Mouse (Mus musculus) yolk sac, embryonic 10.5 days (tissue): Measurements from ENCODE around the gene Trdmt1.
A peak's percentile ranks its signal among the peaks of the same experiment; 100 is the strongest.
"Not testable (repeated sequence)": the region's sequence is repeated elsewhere in the genome, so short reads cannot be mapped to it uniquely, and the experiment has no call there.

Experiments
- DNase-seq: peaks from one replicate; pipeline ENCODE4 v3.0.0-alpha.2; 2017; ENCODE audit warnings: low spot score

The Trdmt1 gene

DNA sequence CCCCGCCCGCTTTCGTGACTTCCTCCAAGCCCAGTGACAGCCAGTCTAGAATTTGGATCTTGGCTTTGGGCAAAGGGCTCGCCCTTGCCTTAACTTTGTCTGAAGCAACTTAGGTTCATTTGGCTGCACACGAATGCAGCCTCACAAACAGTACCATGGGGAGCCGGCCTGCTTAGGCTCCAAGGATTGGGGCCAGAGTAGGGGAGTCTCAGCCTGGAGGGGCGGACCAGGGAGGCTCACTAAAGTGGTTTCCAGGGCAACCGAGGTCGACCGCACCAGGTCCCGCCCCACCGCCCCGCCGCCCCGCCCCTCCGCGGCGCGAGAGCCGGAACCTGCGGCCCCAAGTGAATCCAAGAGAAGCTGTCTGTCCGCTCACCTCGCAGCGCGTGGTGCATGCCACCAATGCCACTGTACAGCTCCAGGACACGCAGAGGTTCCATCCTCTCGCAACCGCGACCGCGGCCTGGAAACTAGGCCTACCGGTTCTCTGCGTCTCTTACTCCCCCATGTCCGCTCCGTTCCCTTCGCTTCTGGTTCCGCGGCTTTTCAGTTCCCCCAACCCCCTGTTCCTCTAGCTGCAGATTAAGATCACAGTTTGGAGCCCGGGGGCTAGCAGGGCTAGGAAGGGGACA, at the start of gene Trdmt1:
Trdmt1 (minus strand) TSS at position 476 of the 632 bp plus-strand sequence.
- DNase-seq, result peak; percentile 92

DNA sequence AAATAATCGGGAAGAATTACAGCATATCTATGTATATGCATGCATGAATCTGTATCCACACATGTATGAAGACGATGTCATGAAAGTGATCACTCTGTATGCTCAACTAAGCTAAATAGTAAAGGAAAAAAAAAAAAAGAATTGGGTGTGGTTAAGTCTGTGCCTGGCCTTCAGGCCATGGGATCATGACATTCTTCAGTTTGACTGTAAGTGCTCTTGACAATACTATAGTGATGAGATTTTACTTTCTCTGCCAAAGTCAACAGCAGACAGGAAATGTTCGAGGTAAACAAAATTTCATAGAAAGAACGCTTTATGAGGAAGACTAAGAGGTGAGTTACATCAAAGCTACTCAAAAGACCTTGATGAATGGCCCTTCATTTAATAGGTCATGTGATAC, 48.9 kb upstream of the Trdmt1 start:
- DNase-seq, result no peak

DNA sequence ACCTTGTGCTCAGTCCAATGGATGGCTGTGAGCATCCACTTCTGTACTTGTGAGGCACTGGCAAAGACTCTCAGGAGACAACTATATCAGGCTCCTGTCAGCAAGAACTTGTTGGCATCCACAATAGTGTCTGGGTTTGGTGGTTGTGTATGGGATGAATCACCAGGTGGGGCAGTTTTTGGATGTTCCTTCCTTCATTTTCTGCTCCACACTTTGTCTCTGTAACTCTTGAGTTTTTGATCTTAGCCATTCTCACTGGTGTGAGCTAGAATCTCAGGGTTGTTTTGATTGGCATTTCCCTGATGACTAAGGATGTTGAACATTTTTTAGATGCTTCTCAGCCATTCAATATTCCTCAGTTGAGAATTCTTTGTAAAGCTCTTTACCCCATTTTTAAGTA, 39.3 kb upstream of the Trdmt1 start:
- not testable (repeated sequence) for DNase-seq

DNA sequence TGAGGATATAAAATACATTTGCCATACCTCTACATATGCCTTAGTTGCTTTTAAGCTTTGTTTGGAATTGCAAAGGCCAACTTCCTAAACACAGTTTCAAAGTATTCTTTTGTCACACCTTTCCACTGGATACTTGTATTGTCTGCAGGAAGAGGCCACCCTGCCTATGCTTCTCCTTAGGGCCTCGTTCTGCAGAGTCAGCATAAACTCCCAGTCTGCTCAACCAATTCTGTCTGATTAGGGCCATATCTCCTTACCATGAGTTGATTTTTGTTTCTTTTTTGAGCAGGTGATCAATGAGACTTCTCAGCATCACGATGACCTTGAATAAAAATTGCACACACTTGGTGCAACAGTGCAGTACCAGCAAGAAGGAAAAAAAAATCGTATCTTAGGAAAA, 37.7 kb upstream of the Trdmt1 start:
- DNase-seq, result no peak

DNA sequence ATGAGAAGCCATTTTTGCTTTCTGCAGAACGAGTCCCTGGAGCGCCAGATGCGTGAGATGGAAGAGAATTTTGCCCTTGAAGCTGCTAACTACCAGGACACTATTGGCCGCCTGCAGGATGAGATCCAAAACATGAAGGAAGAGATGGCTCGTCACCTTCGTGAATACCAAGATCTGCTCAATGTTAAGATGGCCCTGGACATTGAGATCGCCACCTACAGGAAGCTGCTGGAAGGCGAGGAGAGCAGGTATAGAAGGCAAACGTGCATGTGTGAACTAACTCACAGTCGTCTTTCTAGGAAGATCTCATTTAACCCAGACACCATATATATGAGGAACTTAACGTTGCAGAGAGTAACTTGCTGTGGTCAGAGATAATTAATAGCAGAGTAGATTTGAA, 35.5 kb upstream of the Trdmt1 start:
- DNase-seq, result peak; percentile 12

DNA sequence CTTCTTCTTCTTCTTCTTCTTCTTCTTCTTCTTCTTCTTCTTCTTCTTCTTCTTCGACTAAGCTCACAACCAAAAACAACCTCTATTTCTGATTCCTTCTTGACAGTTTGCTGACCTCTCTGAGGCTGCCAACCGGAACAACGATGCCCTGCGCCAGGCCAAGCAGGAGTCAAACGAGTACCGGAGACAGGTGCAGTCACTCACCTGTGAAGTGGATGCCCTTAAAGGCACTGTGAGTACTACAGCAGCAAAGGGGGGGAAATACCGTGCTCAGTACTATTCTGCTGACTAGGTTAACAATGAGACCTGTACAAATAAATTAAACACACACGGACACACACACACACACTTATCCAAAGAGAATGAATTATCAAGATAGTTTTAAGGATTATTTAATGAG, 34.8 kb upstream of the Trdmt1 start:
- no peak for DNase-seq

DNA sequence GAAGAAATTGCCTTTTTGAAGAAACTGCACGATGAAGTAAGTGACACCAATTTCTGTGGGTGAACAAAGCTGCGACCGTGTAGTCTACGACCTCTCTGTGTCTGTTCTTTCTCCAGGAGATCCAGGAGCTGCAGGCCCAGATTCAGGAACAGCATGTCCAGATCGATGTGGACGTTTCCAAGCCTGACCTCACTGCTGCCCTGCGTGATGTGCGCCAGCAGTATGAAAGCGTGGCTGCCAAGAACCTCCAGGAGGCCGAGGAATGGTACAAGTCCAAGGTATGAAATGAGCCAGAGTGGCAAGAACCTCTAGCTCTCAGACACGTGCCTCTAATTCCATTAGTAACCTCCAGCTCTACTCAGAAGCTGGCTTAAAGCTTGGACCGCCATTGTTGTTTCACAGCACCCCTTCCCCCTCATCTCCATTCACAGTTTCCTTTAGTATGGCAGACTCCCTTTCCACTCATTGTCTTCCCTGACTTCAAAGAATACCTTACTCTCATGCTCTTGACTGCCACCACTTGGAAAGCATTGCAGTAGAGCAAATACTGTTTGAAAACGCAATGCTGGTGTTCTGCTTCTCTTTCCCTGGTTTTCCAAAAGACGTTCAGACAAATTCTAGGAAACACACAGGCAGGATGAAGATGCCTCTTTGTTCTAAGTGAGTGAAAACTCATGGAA, 34.1 kb upstream of the Trdmt1 start:
- no peak for DNase-seq

DNA sequence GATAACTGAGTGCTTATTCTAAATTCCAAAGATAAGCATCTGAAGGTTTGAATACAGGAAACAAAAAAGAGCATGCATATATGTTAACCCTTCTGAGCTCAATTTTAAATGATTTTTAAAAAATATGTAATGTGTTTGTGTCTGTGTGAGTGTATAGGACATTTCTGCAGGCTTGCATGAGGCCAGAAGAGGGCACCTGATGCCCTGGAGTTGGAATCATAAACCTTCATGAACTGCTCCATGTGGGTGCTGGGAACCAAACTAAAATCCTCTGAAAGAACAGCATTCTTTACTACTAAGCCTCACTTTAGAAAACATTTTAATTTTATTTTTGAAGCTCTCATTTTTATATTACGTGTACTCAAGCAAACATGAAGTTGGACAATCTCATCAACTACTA, 32.9 kb upstream of the Trdmt1 start:
- DNase-seq, result no peak

DNA sequence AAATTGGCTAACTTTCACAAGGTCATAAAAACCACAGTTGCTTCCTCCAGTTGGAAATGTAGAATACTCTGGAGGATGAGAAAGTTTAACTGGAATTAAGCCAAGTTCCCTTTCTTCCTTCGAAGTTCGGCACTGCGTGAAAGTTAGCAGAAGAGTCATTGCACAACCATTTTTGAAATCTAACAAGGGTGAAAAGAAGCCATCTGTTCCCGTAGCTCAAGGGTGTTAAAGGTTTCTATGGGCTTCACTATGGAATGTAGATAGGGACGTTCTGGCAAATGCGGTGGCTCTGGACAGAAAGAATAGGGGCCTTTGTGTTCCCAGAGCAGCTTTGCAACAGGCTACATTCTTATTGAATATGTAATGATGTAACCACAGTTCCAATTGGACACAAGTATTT, 31.5 kb upstream of the Trdmt1 start:
- no peak for DNase-seq

DNA sequence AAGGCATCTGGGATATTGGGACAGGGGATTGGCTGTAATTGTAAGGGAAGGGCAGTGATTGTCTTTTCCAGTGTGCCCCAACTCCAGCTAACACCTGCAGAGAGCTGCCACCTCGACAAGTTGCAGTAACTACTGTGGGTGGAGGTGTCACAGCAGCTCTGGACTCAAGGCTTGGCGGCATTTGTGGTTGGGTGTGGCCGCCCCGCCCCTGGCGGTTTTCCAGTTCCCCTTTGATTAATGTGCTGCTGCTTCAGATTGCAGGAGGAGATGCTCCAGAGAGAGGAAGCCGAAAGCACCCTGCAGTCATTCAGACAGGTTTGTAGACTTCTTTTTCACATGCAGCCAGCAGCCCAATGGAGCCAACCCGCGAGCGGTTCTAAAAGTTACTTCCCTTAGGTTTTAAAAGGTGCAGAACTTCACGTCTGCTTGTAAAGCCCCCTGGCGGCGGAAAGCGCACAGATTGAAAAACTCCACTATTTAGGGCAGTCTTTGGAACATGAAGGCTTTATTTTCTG, 30.9 kb upstream of the Trdmt1 start:
- peak; percentile 44 for DNase-seq

DNA sequence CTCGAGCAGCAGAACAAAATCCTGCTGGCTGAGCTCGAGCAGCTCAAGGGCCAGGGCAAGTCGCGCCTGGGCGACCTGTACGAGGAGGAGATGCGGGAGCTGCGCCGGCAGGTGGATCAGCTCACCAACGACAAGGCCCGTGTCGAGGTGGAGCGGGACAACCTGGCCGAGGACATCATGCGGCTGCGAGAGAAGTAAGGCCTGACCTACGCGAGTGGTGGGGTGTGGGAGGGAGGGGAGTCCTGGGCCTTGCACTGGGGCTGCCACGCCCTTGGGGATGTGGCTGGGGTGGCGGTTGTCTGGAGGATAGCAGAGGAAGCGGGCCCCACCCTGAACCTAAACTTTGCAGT, 30.3 kb upstream of the Trdmt1 start:
- peak; percentile 42 for DNase-seq

DNA sequence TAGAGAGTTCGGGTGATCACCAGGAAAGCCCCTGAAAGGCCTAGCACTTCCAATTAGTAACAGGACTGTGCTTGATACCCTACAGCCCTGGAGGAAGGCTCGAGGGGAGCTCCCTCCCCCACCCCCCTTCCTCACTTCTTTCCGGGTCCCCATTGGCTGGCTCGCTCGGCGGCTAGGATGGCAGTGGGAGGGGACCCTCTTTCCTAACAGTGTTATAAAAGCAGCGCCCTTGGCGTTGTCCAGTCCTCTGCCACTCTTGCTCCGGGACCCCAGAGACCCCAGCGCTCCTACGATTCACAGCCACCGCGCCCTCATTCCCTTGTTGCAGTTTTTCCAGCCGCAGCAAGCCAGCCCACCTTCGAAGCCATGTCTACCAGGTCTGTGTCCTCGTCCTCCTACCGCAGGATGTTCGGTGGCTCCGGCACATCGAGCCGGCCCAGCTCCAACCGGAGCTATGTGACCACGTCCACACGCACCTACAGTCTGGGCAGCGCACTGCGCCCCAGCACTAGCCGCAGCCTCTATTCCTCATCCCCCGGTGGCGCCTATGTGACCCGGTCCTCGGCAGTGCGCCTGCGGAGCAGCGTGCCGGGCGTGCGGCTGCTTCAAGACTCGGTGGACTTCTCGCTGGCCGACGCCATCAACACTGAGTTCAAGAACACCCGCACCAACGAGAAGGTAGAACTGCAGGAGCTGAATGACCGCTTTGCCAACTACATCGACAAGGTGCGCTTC, 29.8 kb upstream of the Trdmt1 start:
- DNase-seq, result peak; percentile 90

DNA sequence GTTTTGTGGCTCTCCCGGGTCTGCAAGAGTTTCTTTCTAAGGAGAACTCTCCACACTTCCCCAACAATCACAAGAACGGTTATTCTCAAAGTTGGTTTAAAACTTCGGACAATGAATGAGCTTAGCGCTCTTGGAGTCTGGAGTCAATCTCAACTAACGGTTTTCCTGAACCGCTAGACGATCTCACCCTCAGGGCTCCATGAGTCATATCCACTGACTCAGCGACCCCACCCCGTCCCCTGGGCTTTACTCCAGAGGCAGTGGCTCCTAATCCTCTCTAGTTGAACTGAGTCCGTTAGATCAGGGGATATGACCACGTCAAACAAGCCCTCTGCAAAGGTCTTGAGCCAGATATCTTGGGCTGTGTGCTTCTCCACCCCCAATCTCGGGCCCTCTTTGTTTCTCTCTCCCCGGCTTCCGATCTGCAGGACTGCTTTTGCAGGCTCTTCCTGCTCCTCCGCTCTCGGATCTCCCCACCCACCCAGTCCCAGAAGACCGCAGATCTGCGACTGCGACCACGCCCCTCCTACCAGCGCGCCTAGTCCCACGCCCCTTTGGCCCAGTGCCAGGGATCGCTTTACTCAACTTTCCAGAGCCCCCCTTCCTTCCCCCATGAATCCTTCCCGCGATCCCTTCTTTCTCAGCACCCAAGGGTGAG, 29.1 kb upstream of the Trdmt1 start, which contains the start of gene Vim:
Vim (plus strand) TSS at position 520 of the 658 bp plus-strand sequence.
- DNase-seq, result peak; percentile 91

DNA sequence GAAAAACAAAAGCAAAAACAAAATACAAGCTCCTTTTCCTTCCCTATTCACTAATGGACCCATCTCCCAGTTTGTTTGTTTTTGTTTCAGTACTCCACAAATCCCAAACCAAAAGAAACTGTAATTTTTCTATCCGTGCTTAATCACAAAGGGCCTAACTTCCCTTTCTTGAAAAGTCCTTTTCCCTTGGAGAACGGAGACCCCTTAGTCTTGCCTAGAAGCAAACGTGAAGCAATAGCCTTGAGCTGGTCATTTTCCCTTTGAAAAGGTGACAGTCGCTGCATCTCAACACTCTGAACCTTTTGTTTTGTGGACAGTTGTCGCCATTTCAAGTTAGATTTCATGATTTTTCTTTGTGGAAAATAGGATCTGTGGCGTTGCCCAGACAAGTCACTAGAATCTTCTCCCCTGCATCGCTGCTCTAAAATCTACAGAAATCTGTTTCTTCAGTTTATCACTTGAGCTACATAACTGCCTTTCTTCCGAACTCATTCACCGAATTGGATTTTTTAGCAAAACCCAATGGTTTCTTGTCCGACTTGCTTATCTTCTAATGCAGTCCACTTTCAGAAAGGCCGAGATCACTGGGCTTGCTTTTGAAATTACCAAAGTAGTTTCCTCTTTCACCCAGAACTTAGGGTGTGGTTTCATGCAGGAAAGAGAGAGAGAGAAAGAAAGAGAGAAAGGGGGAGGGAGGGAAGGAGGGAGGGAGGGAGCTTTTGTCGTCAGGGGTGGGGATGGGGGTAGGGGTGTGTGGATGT, 28.4 kb upstream of the Trdmt1 start:
- no peak for DNase-seq

DNA sequence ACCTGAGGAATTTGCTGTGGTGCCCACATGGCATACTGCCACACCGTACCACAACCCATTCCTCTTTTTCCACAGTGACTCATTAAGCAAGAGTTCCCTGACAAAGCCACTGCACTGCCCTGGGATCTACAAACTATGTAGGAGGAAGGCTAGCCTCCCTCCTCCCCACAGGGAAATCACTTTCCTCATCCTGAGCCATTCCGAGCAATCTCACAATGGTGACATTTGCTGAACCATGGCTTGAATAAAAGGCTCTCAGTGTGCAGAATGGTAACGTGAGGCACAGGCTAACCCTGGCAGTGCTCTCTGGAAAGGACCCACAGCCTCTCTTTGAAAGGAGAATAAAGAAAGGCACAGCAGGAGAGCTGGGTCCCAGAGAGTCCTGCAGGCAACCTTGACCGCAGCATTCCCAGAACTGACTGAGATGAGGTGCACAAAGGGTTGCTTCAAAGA, 27.7 kb upstream of the Trdmt1 start:
- DNase-seq, result no peak

DNA sequence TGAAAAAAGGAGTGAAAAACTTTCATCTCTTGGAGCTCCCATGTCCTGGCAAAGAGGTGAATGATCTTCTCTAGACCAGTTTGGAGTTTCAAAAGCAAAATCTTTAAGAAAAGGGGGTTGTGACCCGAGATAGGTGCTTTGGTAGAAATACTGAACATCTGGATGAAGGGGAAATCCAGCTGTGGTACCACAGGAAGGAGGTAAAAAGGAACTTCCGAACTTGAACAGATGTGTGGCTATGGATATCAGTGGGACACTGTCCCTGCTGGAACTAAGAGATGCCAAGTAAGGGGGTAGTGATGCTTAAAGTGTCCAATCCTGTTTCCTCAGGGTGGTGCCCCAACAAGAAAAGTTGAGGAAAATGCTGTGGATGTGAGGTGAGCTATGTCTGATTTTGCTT, 25.7 kb upstream of the Trdmt1 start:
- no peak for DNase-seq

DNA sequence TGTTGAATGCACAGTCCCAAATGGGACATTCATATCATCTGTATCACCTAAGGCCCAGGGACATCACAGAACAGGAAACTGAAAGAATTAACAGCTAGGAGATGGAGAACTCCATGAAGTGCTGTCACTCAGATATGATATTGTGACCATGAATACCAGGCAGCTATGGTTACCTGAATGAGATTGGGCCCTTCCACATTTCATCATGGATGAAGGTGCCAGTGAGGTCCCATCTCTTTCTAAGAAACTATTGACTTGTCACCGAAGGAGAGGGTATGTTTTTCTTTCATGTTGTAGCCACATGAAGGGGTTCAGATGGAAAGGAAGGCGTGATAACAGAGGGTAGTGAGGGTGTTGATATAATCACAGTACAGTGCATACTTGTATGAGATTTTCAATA, 15.9 kb upstream of the Trdmt1 start:
- DNase-seq, result no peak

DNA sequence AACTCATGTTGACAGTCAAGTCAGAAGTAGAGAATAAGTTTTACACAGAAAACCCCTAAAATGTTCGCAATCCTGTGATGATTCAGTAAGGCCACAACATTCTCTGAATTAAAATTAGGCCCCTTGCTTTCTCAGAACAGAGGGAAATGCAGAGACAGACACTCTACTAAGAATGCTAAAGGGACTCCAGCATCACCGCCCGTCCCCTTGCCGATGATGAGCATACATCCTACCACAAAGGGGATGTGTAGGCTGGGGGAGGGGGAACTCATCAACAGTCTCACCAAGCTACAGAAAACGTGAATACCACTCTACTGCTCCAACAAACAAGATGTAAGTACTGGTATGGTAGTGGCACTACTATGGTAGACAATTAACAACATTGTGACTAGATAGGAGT, 15.3 kb upstream of the Trdmt1 start:
- no peak for DNase-seq

DNA sequence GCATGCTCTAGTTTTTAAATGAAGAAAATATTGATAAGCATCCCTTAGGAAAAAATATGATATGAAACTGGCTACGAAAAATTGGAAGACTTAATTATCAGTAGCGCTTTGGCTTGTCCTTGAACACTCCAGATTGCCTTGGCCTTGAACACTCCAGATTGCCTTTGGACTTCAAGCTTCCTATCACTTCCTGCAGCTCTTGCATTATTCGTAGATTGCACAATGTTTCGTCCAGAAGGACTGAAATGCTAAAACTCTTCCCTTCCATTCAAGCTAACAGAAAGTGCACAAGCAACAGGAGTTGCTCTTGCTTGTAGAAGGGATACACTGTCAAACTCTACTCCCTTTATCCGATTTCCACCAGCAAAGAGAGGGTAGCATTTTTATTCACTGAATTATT, 14.8 kb upstream of the Trdmt1 start:
- DNase-seq, result no peak

DNA sequence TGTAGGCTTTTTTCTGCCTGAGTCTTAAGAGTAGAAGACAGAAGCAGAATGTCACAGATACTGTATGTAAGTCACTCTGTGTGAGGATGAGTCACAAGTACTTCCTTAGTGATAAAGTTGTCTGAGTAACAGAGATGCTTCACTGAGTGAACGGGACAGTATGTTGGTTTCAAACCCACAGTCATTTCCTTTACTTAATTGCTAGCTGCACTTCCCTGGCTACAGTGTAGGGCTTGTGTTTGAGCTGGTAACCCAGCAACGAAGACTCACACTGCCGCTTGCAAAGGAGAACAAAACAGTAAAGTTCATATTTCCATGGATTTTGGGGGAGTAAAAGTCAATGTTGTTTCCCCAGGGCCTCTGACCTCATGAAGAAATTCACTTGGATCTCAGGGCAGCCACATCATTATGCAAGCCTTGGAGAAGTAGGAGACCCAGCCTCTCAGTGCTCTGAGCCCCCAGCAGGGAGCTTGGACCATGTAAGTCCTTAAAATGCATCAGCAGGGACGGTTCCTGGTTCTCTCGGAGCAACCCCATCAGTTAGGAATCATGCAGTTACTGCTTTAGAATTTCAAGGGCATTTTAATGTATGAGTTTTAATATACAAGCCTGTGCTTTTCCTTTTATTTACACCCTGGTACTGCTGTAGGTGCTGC, 14.3 kb upstream of the Trdmt1 start:
- DNase-seq, result no peak
